Mouse (Mus musculus) spleen, postnatal 36 days (tissue): ENCODE data around the gene Sulf2.

ENCODE experiments used
- DNase-seq, 2 experiments: peaks; one replicate each; pipeline ENCODE4 v3.0.0; 2022; ENCODE audit warnings: low spot score in 2 of 2, mixed read lengths in 1 of 2

The Sulf2 gene

GRCm38 (mm10) chr2:166175552-166176136 lies 20.2 kb upstream of the Sulf2 start:
- DNase-seq: no peak

DNA sequence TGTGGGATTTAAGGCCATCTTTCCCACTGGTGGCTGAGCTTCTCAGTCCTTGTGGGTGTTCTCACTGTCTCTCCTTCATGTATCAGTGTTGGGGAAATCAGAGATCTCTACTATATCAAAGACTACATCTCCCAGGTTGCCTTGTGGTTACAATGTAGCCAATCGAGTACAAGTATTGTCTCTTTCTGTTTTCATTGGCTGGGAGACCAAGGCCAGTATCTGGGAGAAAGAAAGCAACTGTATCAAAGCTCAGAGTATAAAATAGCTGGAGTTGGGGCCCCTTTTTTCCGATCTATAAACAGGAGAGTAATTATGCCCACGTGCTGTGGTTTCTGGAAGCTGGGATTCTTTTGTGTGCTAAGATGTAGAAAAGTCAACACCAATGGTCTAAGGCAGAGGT lies 19.7 kb upstream of the Sulf2 start:
- DNase-seq: no peak

- no peak for DNase-seq
Observed at GRCm38 (mm10) chr2:166173169-166173568, 17.7 kb upstream of the Sulf2 start.

GRCm38 (mm10) chr2:166170173-166170572 lies 14.7 kb upstream of the Sulf2 start:
- no peak for DNase-seq

DNA sequence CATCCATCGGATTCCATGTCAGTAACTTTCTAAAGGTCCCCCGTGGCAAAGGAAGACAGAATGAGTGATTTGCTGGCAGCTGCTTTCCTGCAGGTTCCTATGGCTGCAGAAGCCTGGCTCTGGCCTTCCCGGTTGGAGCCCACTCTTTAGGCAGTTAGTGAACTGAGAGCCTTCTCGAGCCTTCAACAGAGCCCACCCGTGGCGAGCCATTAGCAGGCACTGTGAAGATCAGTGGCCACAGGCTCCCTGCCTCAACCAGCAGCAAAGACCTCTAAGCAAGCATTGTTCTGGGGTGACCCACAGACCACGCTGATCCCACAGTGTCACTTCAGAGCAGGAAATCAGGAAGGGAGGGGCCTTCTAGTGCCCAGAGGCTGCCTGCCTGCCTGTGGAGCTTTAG lies 13.4 kb upstream of the Sulf2 start:
- DNase-seq: no peak

DNA sequence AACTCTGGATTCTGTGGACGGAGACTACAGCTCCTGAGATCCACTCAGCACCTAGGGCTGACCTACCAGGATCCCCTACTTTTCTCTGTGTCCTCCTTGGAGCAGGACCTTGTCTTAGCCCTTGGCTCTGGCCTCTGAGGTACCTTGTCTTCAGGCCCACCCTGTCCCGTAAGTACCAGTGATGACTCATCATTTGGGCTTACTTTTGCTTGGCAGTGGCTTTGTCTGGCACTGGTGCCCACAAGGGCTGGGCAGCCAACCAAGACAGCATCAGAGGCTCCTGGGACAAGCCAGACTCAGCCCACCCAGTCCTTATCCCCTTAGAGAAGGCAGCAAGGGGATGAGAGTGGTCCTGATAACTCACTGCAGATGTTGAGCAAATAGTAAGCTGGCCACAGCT lies 11.9 kb upstream of the Sulf2 start:
- no peak for DNase-seq

DNA sequence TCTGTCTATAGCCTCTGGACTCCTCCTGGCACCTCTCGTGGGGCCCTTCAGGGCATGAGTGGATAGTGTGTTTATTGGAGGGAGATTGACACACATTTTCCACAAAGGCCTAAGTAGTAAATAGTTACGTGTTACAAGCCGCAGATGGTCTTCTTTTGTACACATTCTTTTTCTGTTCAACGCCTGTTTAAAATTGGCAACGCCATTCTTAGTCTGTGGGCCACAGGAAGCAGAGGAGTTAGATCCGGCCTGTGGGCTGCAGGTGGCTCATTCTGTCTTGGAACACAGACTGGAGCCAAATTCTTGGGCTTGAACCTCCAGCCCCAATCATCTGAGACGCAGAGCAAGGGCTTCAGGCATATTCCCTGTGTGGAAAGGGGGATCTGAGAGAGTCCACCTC lies 9.9 kb upstream of the Sulf2 start:
- DNase-seq: no peak

DNA sequence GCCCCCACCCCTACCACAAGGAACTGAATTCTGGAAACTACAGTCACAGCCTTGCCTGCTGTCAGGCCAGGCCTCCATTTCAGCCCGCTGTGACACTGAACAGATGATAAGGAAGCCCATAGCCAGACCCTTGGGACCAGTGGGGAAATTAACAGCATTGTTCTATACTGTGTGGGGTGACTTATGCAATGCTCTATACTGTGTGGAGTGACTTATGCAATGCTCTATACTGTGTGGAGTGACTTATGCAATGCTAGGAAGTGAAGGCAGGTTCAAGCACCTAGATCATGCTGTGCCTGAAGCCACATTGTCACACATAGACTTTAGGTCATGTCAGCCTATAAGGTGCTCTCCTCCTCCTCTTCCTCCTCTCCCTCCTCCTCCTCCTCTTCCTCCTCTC lies 9.1 kb upstream of the Sulf2 start:
- DNase-seq: no peak

DNA sequence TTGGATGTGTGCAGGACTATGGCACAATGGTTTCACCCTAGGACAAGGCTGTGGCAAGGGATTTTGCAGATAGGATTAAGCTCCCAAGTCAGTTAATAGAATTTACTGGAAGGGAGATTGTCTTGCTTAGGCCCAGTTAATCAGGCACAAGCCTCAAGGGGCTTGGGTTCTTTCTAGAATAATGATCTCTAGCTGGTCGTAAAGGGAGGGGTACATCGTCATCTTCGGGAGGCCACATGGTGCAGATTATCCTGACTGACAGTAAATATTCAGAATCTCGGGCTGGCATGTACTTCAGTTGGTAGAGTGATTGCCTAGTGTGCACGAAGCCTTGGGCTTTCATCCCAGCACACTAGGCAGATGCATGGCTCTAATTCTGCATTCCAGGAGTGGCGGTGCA lies 8.5 kb upstream of the Sulf2 start:
- no peak for DNase-seq

GRCm38 (mm10) chr2:166163252-166163651 lies 7.8 kb upstream of the Sulf2 start:
- no peak for DNase-seq

DNA sequence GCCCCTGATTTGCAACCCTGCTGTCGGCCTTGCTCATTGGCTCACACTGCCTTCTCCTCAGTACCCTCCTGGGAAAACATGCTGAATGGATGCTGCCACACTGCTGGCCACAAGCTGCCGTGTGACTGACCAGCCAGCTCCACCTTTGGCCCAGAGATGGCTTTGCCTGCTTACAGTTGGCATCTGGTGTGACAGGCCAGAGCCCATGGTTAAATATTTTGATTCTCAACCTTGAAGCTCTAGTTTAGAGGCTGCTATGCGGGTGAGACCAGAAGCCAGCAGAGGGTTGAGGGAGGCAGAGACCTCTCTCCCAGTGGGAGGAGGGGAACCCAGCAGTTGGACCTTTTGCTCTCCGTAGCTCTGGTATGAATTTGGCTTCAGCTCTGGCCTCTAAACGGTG lies 6.7 kb upstream of the Sulf2 start:
- DNase-seq: no peak

- DNase-seq: no peak
Observed at GRCm38 (mm10) chr2:166159276-166159675, 3.8 kb upstream of the Sulf2 start.

GRCm38 (mm10) chr2:166157767-166158561 lies 2.5 kb upstream of the Sulf2 start:
- DNase-seq: no peak

- no peak for DNase-seq
Observed at GRCm38 (mm10) chr2:166157144-166157543, 1.7 kb upstream of the Sulf2 start.

- DNase-seq: no peak
Observed at GRCm38 (mm10) chr2:166156122-166156521, 659 bp upstream of the Sulf2 start.

DNA sequence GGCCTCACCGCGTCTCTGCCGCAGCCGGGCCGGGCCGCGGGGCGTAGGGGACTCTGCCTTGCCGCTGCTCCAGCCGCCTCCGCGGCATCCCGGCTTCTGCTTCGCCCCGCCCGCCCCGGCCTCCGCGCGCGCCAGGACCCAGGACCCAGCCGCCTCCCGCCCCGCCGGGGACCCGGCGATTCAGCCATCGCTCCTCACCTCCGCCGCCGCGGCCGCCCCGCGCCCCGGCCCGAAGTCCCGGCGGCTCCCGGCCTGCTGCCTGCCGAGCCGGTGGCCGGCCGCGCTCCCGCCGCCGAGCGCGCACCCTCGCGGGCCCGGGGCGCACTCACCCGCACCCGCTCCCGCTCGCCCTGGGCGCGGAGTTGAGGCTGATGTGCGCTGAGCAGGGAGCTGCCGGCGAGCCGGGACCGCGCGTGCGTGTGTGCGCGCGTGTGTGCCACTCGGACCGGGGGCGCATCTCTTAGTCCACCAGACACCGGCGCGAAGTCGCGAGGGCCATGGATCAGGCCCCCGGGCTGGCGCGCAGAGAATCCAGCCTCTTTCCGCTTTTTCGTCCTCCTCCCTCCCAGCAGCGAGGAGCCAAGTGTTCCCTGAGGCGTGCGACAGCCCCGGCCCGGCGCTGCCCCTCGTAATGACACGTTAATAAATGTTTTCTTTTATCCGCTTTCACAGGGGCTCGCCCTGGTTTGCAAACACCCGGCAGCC lies 562 bp downstream of the Sulf2 start:
- no peak for DNase-seq

- no peak for DNase-seq
Observed at GRCm38 (mm10) chr2:166153891-166154711, 1.4 kb downstream of the Sulf2 start.

GRCm38 (mm10) chr2:166153399-166153793 lies 2.1 kb downstream of the Sulf2 start:
- DNase-seq: no peak

GRCm38 (mm10) chr2:166152734-166153398 lies 2.6 kb downstream of the Sulf2 start:
- DNase-seq: no peak

DNA sequence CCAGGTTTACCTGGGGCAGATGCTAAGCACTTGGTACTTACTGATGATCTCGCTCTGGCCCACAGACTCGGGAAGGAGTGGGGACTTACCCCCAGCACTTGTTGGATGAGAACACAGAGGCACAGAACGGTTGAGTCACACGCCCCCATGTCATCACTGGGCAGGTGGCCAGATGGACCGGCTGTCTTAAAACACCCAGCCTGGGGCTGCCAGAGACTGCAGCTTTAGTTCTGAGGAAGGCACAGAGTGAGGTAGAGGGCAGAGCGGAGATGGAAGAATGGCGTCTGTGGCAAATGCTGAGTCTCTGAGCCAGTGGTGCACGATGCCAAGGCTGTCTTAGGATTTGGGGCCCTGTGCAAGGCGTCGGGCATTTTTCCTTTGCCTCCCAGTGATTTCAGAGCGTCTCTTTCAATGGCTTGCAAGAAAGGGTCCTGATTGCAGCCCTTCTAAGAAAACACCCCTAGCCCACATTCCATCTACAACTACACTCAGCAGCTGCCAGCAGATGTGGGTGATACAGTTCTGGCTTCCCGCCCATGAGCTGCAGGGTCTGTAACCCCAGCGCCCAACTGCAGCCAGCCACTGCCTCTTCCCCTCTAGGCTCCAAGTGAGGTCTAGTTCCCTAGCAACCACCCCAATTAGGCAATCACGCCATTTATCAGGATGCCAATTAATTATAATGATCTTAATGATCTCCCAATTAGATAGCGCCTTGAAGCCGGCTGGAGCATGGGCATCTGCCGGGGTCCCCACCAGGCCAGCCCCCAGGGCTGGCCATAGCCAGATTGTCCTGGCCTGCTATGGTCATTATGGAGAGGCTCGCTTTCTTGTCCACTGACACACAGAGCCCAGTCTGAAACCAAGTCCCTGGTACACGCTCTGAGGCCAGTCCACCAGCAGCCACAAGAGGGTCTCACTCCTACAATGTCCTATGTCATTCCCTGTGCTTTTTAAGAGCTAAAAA lies 3.7 kb downstream of the Sulf2 start:
- DNase-seq: no peak
